Mouse (Mus musculus) lung, postnatal 4 days (tissue): Measurements from ENCODE around the gene Pcolce2.

Experiments
- DNase-seq, 2 experiments: peaks; one replicate each; pipeline ENCODE4 v3.0.0; 2021

Pcolce2 gene

GRCm38 (mm10) chr9:95736238-95736637, 98.8 kb downstream of the Pcolce2 start:
- DNase-seq = no peak

DNA sequence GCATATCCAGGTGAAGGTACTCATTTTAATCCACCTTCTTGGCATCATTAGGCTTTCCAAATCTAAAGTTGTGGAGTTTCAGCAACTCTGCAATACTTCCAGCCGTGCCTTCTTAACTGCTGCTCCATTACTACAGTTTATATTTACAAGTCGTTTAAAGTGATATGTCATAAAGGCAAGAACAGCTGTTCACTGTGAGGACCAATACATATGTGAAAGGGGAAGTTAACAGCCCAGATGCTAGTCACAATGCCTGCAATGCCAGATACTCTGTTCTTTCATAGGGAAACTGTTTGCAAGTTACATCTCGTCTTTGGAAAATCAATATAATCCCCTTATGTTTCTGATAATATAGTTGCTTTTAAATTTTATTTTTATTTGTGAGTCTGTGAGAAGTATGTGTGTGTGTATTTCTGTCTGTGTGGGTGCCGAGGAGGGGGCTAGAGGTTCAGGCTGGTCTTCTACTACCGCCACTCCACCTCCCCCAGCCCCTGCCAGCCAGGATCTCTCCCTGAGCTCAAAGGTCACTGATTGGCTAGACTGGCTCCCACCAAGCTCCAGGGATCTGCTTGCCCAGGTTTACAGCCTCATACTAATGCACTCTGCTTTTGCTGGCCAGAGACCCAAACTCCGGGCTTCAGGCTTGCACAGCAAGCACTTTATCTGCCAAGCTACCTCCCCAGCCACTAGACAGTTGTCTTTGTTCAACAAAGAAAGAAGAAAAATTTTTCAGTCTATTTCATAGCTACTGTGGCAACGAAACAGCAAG, 107.6 kb downstream of the Pcolce2 start:
- no peak for DNase-seq

DNA sequence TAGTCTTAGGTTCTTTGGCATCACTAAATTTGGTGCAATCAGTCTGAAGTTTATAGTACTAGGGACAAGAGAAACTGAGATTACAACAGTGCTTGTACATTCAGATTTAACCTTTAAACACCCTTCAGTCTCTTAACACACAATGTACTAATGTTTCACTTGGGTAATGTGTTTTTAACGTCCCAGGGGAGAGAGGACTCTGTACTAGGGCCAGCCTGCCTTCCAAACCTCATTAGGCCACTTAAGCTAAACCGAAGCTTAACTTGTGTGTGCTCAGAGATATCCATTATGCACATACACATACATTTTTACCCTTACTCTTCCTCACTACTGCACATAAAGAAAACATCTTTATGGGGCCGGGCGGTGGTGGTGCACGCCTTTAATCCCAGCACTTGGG, 109.9 kb downstream of the Pcolce2 start:
- DNase-seq = no peak
